Mouse (Mus musculus): ENCODE data around the gene Mlf1.

- TF ChIP-seq CTCF (IDR thresholded peaks at IDR 0.05; ENCODE audit: low read depth) (no peak), EP300 (IDR thresholded peaks at IDR 0.05; ENCODE audit: low read depth) (peak; percentile 84; the same call in 1 of the 2 replicates)
These were observed 4.3 kb downstream of the Mlf1 start for GRCm38 (mm10) chr3:67378215-67378614.

All from heart, postnatal 0 days (tissue).